Mouse (Mus musculus): ENCODE results near the gene Prkar2a.

DNA sequence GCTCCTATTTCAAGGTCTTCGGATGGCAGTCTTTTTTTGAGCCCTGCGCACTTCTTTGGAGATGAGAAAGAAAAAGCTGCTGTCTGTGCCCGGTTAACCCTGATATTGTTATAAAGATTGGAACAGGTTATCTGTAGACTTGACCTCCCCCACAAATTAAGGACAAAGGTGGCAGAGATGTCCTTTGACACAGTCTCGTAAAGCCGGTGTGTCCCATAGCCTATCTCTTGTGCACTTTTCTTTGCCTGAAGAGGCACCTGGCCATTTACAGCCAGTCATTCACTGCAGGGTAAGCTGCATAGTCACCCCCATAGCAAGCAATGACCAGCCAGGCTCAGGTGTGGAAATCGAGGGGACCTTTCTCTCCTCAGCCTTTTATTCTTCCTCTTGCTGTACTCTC is 26.5 kb upstream of the Prkar2a start:
- no peak for TF ChIP-seq POLR2A (IDR thresholded peaks at IDR 0.05; ENCODE audit: control insufficient read depth, extremely low read depth, insufficient read depth, low read length, poor library complexity)
- no peak for TF ChIP-seq CTCF (IDR thresholded peaks at IDR 0.05; ENCODE audit: borderline replicate concordance, control insufficient read depth, extremely low read depth, insufficient read depth, low read length, poor library complexity)

Measured in thymus, adult 2 months (tissue).